In the genomic region with DNA sequence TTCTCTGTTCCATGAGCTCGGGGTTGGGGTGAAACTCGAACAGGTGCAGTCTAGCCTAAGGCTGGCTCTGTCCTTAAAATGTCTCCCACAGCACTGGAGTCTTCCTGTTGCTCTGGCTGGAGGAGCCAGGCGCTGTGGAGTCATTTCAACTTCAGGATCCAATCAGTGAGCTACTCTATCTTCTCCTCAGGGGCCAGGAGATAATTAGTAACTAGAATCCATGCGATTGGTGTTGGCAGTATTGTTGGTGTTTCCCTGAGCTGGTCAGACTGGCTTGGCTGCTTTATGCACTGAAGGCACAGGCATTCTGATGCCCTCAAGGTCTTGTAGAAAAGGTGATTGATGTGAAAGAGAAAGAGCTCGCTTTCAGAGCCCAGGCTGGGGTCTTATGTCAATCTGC, we compare ENCODE assay signal across 10 mouse cellular contexts. TPM values are rescaled to one million over a fixed set of nuclear protein-coding genes. Genes with fewer than 3 reads are reported as not detected.
A peak's percentile ranks its signal among the peaks of the same experiment; 100 is the strongest.
DNase-seq lines count a peak whose midpoint lies in the region; ATAC-seq and TF ChIP-seq lines count a peak whose summit lies in the region.
"Had no signal": no experiment of that assay in that cellular context is flagged by ENCODE, and none has a peak within 500 bp of the region (broad histone marks: within the 10 kb centered on the region; RNA-seq: fewer than 3 reads in every experiment).

No protein-coding gene starts in this region.

- TF ChIP-seq EP300 in lung, postnatal 0 days (IDR thresholded peaks at IDR 0.05): no peak
- no peak for TF ChIP-seq EP300 in heart, adult 2 months (IDR thresholded peaks at IDR 0.05; ENCODE audit: insufficient read depth, low read depth, low read length)

- no peaks in the 10 kb centered on the region for H3K27me3 ChIP-seq in heart, embryonic 13.5 days (replicated peaks)
- no peaks in the 10 kb centered on the region for H3K27me3 ChIP-seq in heart, embryonic 11.5 days (ENCODE audit: control insufficient read depth, insufficient read depth, low read length)
- no peaks in the 10 kb centered on the region for H3K27me3 ChIP-seq in lung, postnatal 0 days (replicated peaks; ENCODE audit: insufficient read depth, low read length)
- H3K27me3 ChIP-seq in heart, adult 2 months (ENCODE audit: control insufficient read depth, insufficient read depth, low read length): no peaks in the 10 kb centered on the region
- H3K27me3 ChIP-seq: neural tube, embryonic 15.5 days had no signal

- H3K4me1 ChIP-seq in heart, embryonic 13.5 days: peaks cover 14% of the 10 kb centered on the region
- no peaks in the 10 kb centered on the region for H3K4me1 ChIP-seq in heart, embryonic 11.5 days (ENCODE audit: control insufficient read depth, insufficient read depth, low read length)
- H3K4me1 ChIP-seq in lung, postnatal 0 days (ENCODE audit: insufficient read depth, low read depth, low read length): peaks cover 7% of the 10 kb centered on the region; the same call in 1 of the 2 replicates
- no peaks in the 10 kb centered on the region; the same call in 1 of the 2 replicates for H3K4me1 ChIP-seq in heart, adult 2 months (ENCODE audit: control insufficient read depth, insufficient read depth, low read length)
- H3K4me1 ChIP-seq: neural tube, embryonic 15.5 days had no signal

- peak overlapping the region; percentile 8; the same call in 1 of the 2 replicates for H3K27ac ChIP-seq in heart, embryonic 13.5 days (replicated peaks)
- no peak overlapping the region for H3K27ac ChIP-seq in heart, embryonic 11.5 days (ENCODE audit: low read depth, low read length)
- 0 out of 2 replicates have a peak overlapping the region, but pooled peaks have one; percentile 38 for H3K27ac ChIP-seq in lung, postnatal 0 days (ENCODE audit: low read length)
- no peak overlapping the region for H3K27ac ChIP-seq in heart, adult 2 months
- H3K27ac ChIP-seq: neural tube, embryonic 15.5 days had no signal

- ATAC-seq in heart, embryonic 13.5 days (ENCODE audit: extremely low read depth, insufficient number of reproducible peaks, low FRiP score, low TSS enrichment): no peak
- ATAC-seq in heart, embryonic 11.5 days (replicated peaks; ENCODE audit: insufficient number of reproducible peaks, low FRiP score, low TSS enrichment): no peak
- ATAC-seq in lung, postnatal 0 days: peak; percentile 65

- no peaks in the 10 kb centered on the region; the same call in 1 of the 2 replicates for H3K79me2 ChIP-seq in heart, adult 2 months (replicated peaks; ENCODE audit: control insufficient read depth, insufficient read depth, low read length)

- H3K4me2 ChIP-seq in heart, embryonic 13.5 days: no peak overlapping the region
- H3K4me2 ChIP-seq in heart, embryonic 11.5 days: no peak overlapping the region
- peak overlapping the region; percentile 5; the same call in 1 of the 2 replicates for H3K4me2 ChIP-seq in lung, postnatal 0 days (replicated peaks; ENCODE audit: low read depth, low read length)
- H3K4me2 ChIP-seq: neural tube, embryonic 15.5 days had no signal

- peak; percentile 65 for DNase-seq in gonadal fat pad, adult 2 months (ENCODE audit: low read depth)
- DNase-seq in kidney, postnatal 36 days: peak; percentile 73 to 89
- DNase-seq in lung, postnatal 0 days (ENCODE audit: low spot score): peak; percentile 45
- DNase-seq in left cerebral cortex, adult 11 months (ENCODE audit: low spot score): no peak
- no peak for DNase-seq in thymus, postnatal 4 days
- no peak for DNase-seq in heart, adult 2 months
- DNase-seq: gastrocnemius, postnatal 10 days had no signal

- TF ChIP-seq POLR2A in heart, adult 2 months (IDR thresholded peaks at IDR 0.05; ENCODE audit: insufficient read depth, low read depth, low read length): no peak

- H3K36me3 ChIP-seq in heart, embryonic 13.5 days: peaks cover 15% of the 10 kb centered on the region
- no peaks in the 10 kb centered on the region for H3K36me3 ChIP-seq in heart, embryonic 11.5 days (ENCODE audit: control insufficient read depth, insufficient read depth, low read length)
- 0 out of 2 replicates have a peak, but pooled peaks cover 5% of the 10 kb centered on the region for H3K36me3 ChIP-seq in lung, postnatal 0 days (ENCODE audit: insufficient read depth, low read length)
- no peaks in the 10 kb centered on the region for H3K36me3 ChIP-seq in heart, adult 2 months (ENCODE audit: control insufficient read depth, insufficient read depth, low read length)
- H3K36me3 ChIP-seq: neural tube, embryonic 15.5 days had no signal

- H3K9ac ChIP-seq in heart, embryonic 13.5 days: 0 out of 2 replicates have a peak overlapping the region, but pooled peaks have one; percentile 10
- no peak overlapping the region; the same call in 1 of the 2 replicates for H3K9ac ChIP-seq in heart, embryonic 11.5 days (ENCODE audit: low read depth, low read length)
- H3K9ac ChIP-seq in lung, postnatal 0 days (replicated peaks; ENCODE audit: low read depth): no peak overlapping the region
- H3K9ac ChIP-seq in heart, adult 2 months (ENCODE audit: low read depth, low read length): no peak overlapping the region
- H3K9ac ChIP-seq: neural tube, embryonic 15.5 days had no signal

- no peak overlapping the region for H3K4me3 ChIP-seq in heart, embryonic 13.5 days
- no peak overlapping the region for H3K4me3 ChIP-seq in heart, embryonic 11.5 days (ENCODE audit: low read depth, low read length)
- H3K4me3 ChIP-seq in lung, postnatal 0 days (ENCODE audit: low read depth, low read length): no peak overlapping the region
- no peak overlapping the region for H3K4me3 ChIP-seq in heart, adult 2 months
- H3K4me3 ChIP-seq: neural tube, embryonic 15.5 days had no signal

- intact Hi-C loops in heart, adult 2 months (cut with DNase I): no loop called here

- H3K9me3 ChIP-seq in heart, embryonic 13.5 days: no peaks in the 10 kb centered on the region
- no peaks in the 10 kb centered on the region for H3K9me3 ChIP-seq in heart, embryonic 11.5 days (replicated peaks; ENCODE audit: control insufficient read depth, low read length)
- no peaks in the 10 kb centered on the region for H3K9me3 ChIP-seq in lung, postnatal 0 days (ENCODE audit: low read length)
- H3K9me3 ChIP-seq: neural tube, embryonic 15.5 days had no signal

- WGBS in heart, embryonic 13.5 days: 61% methylated on average over 5 of the region's 5 CpGs
- WGBS in heart, embryonic 11.5 days (ENCODE audit: insufficient replicate concordance): 64% methylated on average over 5 of the region's 5 CpGs
- WGBS in lung, postnatal 0 days: 44% methylated on average over 5 of the region's 5 CpGs
- 80% methylated on average over 5 of the region's 5 CpGs for WGBS in heart, adult 2 months

- no peak for TF ChIP-seq CTCF in lung, postnatal 0 days (IDR thresholded peaks at IDR 0.05)
- TF ChIP-seq CTCF in heart, adult 2 months (IDR thresholded peaks at IDR 0.05): no peak

RNA-seq across cellular contexts. Expression of a gene that starts 49.5 kb away (rescaled TPM):
- polyA plus RNA-seq in heart, embryonic 13.5 days (2015; fragmentation: Nextera tagmentation; extraction: Ambion mirVana): 9.9 and 10.5 TPM in 2 replicates
- 11.4 and 11.7 TPM in 2 replicates for polyA plus RNA-seq in heart, embryonic 11.5 days (2014; fragmentation: Nextera tagmentation; extraction: Ambion mirVana)
- 31.1 and 31.6 TPM in 2 replicates for polyA plus RNA-seq in gonadal fat pad, adult 2 months (2012; rRNA removed)
- polyA plus RNA-seq in lung, postnatal 0 days (2015; fragmentation: Nextera tagmentation; extraction: Ambion mirVana): 10.0 and 10.2 TPM in 2 replicates
- total RNA-seq in heart, adult 2 months (2021): 1 to 10 TPM; 8.1 to 9.8 TPM
- 7.1 and 9.6 TPM in 2 replicates for polyA plus RNA-seq in heart, adult 2 months (2012; rRNA removed)

Comparison
In these comparisons a context has a peak if more than half of its experiments do, and no peak if none do; other contexts are left out.
1. H3K27ac ChIP-seq: peak in heart, embryonic 13.5 days (single experiment) and lung, postnatal 0 days (single experiment); none in heart, embryonic 11.5 days (single experiment) and heart, adult 2 months (single experiment).
2. DNase-seq: peak in gonadal fat pad, adult 2 months (single experiment), kidney, postnatal 36 days (2 of 2) and lung, postnatal 0 days (single experiment); none in left cerebral cortex, adult 11 months (single experiment), thymus, postnatal 4 days (single experiment) and heart, adult 2 months (0 of 2).